Mouse (Mus musculus) heart, adult 2 months (tissue): ENCODE results near the gene Amn.

Experiments
- CTCF ChIP-seq: fragments of 200-600 bp; IDR thresholded peaks from 2 replicates; pipeline ENCODE4 v1.8.1; 2022; ENCODE audit warnings: antibody characterized with exemption, mild to moderate bottlenecking, moderate library complexity
- EP300 ChIP-seq: fragments of 200-500 bp; IDR thresholded peaks from 2 replicates; pipeline ENCODE4 v1.6.1; 2011; ENCODE audit warnings: low read depth, low read length, control low read depth; ENCODE audit not compliant: insufficient read depth
- POLR2A ChIP-seq: fragments of 200-500 bp; IDR thresholded peaks from 2 replicates; pipeline ENCODE4 v1.6.1; 2011; ENCODE audit warnings: mild to moderate bottlenecking, low read depth, low read length, control low read depth; ENCODE audit not compliant: insufficient read depth

DNA sequence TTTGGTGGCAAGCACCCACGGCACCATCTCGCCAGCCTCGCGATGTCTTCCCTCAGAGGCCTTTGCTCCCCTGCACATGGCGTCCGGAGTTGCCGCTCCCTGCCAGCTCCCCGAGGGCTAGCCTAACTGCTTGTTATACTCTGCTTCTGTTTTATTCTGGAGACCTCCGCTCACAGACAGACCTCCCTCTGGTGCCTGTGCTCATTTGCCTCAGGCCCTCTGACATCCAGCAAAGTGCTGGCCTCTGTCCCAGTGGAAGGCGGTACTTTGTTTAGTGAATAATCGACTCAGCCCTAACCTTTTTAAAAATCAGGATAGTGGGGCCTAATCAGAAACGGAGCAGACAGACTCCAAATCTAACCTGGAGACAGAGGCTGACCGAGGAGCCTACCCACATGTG lies 50.9 kb downstream of the Amn start:
- no peak for TF ChIP-seq CTCF
- no peak for TF ChIP-seq EP300
- TF ChIP-seq POLR2A: no peak
